Mouse (Mus musculus) gastrocnemius, postnatal 36 days (tissue): Measurements from ENCODE around the gene Gnb4. TPM values are rescaled to one million over a fixed set of nuclear protein-coding genes. Genes with fewer than 3 reads are reported as not detected.

Source experiments
- total RNA-seq, 2 experiments: library from RNA; stranded (reverse); gene quantifications; 2 replicates each; pipeline ENCODE4 v1.2.3; 2021

The Gnb4 gene
- total RNA-seq, 2 experiments from 2014 or later, result 4.6 to 5.7 TPM

Other genes with a start within 250 kb of the Gnb4 start
- gene Pik3ca, start 218.9 kb downstream of the Gnb4 start, total RNA-seq, result 10 to 100 TPM; 32.3 to 46.8 TPM
- gene Kcnmb3, start 124.4 kb downstream of the Gnb4 start, total RNA-seq, result under 1 TPM in 1 of 2 experiments, not detected in 1; 0.35 TPM
- 10 to 100 TPM; 25.8 TPM for gene Zfp639, start 106.3 kb downstream of the Gnb4 start, total RNA-seq
- gene Mfn1, start 87.1 kb downstream of the Gnb4 start, total RNA-seq, result 100 to 1,000 TPM; 205 to 239 TPM
- gene Actl6a, start 89.7 kb upstream of the Gnb4 start, total RNA-seq, result 10 to 100 TPM; 12.4 to 13.8 TPM
- 100 to 1,000 TPM; 610 to 618 TPM for gene Ndufb5, start 120.4 kb upstream of the Gnb4 start, total RNA-seq
- 10 to 100 TPM; 28.7 to 30.1 TPM for gene Mrpl47, start 121.0 kb upstream of the Gnb4 start, total RNA-seq
- 100 to 1,000 TPM; 211 to 213 TPM for gene Usp13, start 201.0 kb upstream of the Gnb4 start, total RNA-seq